Mouse (Mus musculus) lung, postnatal 36 days (tissue): ENCODE measurements around the gene Phf10.
A peak's percentile ranks its signal among the peaks of the same experiment; 100 is the strongest.
"Not testable (repeated sequence)": the region's sequence is repeated elsewhere in the genome, so short reads cannot be mapped to it uniquely, and the experiment has no call there.

ENCODE experiments used
- DNase-seq: peaks from one replicate; pipeline ENCODE4 v3.0.0; 2022; ENCODE audit warnings: mixed read lengths

Phf10 gene

GRCm38 (mm10) chr17:14960951-14961556 is at the start of gene Phf10:
Phf10 (minus strand) TSS chr17:14961273.
- peak; percentile 13 for DNase-seq

GRCm38 (mm10) chr17:15009706-15010413 is 48.8 kb upstream of the Phf10 start, which contains the start of gene Gm3435:
Gm3435 (plus strand) TSS chr17:15010176.
- not testable (repeated sequence) for DNase-seq

DNA sequence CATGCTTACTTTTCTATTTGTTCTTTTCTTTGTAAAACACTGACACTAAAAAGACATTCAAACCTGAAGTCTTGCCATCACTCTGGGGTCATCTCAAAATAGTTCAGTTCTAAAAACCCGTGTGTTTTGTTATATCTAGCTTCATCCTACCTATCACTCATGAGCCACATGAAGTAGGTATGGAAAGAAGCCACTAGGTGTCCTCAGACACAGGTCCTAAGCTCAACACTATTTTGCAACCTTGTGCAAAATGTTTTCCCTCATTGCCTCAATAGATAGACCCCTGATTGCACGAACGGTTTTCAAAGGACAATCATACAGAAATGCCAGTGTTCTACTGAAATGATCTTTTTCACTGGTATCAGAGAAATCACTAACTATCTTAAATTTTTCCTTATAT is 48.0 kb upstream of the Phf10 start:
- not testable (repeated sequence) for DNase-seq

DNA sequence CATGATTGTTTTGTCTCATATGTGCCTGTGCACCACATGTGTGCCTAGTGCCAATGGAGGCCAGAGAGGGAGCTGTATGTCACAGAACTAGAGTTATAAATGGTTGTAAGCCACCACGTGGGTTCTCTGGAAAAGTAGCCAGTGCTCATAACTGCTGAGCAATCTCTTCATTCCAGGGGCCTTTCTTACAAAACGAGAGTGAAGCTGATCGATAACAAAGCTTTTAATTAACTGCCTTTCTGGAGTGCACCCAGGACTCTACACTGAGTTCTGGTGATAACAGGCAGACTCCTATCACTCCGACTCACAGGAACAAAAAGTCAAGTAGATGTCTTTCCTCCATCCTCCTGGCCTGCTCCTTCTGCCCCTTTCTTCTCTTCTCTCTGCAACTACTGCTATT is 39.0 kb upstream of the Phf10 start:
- not testable (repeated sequence) for DNase-seq

DNA sequence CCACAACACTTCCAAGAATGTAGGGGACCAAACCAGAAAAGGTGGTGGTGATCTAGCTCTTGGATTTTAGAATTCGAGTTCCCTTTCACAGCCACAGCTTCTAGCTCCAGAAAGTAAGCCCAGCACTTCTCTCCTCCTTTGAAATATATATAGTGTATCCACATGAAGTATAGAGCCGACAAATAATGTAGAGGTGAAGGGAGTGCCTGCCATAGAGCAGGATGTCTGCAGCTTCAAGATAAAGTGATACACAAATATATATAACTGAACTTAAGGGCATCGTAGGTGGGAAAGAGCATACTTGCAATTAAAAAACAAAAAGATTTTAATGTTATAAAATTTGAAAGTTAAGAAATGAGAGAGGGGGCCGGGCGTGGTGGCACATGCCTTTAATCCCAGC is 33.1 kb upstream of the Phf10 start:
- DNase-seq = not testable (repeated sequence)

DNA sequence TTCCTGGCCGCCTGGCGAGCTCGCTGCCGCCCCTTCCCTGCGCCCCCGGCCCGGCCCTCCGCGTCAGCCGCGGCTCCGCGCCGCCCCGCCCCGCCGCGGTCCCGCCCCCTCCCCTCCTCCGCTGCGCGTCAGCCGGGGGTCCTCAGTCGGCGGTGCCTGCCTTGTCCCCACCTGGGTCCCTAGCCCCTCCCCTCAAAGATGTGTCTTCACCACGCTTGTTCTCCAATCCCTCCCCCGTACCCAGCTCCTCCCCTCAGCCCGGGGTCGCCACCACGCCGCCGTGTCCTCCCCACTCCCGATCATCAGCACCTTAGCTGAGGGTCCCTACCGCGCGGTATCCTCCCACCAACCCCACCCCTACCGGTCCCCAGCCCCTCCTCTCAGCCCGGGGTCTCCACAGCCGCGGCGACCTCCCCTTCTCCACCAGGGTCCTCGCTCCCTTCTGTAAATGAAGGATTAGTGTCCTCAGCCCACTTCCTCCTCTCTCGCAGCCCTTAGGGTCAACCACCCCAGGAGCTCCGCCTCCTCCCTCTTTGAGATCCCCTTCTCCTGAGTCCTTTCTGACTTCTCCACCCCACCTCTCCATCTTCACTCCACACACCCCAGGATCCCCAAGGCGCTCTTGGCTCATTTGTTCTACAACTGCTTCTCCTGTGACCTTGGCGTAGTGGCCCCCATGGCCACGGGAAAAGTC is 32.2 kb upstream of the Phf10 start:
- not testable (repeated sequence) for DNase-seq

GRCm38 (mm10) chr17:14992522-14993138 is 31.6 kb upstream of the Phf10 start:
- DNase-seq = not testable (repeated sequence)

GRCm38 (mm10) chr17:14990116-14990702 is 29.1 kb upstream of the Phf10 start:
- DNase-seq = not testable (repeated sequence)

DNA sequence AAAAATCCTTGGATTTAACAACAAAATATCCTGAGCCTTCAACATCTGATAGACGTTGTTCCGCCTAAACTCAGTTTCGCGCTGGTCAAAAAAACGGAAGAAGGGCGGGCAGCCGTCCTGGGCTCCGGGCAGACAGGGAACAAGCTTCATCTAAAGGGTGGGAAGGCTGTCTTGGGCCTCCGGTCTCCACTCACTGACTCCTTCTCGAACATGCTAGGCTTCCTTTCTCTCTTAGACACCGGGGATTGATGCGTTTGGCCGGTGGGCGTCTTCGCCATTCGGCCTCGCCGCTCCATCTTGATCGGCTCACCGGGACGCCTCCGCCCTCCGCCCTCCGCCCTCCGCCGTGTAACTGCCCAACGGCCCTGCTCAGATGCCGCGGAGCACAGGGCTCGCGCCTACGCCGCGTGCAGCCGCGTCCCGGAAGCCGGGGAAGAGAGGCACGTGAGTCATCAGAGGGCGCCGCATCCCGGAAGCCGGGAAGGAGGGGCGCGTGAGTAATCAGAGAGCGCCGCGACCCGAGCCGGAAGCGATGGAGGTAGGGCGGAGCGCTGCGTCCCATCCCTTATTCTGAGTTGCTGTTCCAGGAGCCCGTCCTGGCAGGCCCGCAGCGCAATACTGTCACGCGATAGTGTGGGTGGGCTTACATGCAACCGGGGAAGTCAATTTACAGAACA is 17.4 kb upstream of the Phf10 start, which contains the start of the genes 9030025P20Rik and Gm3417:
9030025P20Rik (plus strand) TSS at position 107 of the 677 bp plus-strand sequence.
Gm3417 (minus strand) TSS at position 429 of the 677 bp plus-strand sequence.
- DNase-seq = not testable (repeated sequence)

DNA sequence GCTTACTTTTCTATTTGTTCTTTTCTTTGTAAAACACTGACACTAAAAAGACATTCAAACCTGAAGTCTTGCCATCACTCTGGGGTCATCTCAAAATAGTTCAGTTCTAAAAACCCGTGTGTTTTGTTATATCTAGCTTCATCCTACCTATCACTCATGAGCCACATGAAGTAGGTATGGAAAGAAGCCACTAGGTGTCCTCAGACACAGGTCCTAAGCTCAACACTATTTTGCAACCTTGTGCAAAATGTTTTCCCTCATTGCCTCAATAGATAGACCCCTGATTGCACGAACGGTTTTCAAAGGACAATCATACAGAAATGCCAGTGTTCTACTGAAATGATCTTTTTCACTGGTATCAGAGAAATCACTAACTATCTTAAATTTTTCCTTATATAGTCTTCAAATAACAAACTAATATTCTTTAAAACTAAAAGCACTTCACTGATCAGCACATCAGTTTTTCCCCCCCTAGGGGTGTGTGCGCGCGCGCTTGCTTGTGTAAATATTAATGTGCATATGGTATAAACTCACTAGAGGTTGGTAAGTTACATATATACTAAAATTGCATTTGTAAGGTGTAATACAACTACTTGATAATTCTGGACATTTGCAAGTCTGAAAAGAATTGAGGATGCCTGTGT is 16.8 kb upstream of the Phf10 start:
- DNase-seq = not testable (repeated sequence)

GRCm38 (mm10) chr17:14968373-14968913 is 7.4 kb upstream of the Phf10 start:
- not testable (repeated sequence) for DNase-seq

DNA sequence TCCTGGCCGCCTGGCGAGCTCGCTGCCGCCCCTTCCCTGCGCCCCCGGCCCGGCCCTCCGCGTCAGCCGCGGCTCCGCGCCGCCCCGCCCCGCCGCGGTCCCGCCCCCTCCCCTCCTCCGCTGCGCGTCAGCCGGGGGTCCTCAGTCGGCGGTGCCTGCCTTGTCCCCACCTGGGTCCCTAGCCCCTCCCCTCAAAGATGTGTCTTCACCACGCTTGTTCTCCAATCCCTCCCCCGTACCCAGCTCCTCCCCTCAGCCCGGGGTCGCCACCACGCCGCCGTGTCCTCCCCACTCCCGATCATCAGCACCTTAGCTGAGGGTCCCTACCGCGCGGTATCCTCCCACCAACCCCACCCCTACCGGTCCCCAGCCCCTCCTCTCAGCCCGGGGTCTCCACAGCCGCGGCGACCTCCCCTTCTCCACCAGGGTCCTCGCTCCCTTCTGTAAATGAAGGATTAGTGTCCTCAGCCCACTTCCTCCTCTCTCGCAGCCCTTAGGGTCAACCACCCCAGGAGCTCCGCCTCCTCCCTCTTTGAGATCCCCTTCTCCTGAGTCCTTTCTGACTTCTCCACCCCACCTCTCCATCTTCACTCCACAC is 583 bp upstream of the Phf10 start:
- DNase-seq = not testable (repeated sequence)

GRCm38 (mm10) chr17:14960520-14960919 is 553 bp downstream of the Phf10 start:
- DNase-seq = no peak

DNA sequence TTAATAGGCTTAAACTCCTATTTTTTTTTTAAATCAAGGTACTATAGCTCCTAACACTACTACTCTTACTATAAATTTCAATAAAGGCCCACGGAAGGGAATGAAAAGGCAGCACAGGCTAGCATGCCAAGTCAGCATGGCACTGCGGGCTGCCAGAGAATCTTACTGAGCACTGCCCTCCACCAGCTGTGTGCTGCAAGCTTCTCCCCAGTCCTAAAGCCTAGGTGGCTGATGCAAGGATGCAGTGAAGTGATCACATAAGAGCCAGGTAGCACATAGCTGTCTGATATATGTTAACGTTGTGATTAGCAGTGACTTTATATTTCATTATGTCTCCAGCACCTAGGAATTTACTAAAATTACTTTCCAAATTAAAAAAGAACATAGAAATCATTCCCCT is 1.1 kb downstream of the Phf10 start:
- DNase-seq = no peak

DNA sequence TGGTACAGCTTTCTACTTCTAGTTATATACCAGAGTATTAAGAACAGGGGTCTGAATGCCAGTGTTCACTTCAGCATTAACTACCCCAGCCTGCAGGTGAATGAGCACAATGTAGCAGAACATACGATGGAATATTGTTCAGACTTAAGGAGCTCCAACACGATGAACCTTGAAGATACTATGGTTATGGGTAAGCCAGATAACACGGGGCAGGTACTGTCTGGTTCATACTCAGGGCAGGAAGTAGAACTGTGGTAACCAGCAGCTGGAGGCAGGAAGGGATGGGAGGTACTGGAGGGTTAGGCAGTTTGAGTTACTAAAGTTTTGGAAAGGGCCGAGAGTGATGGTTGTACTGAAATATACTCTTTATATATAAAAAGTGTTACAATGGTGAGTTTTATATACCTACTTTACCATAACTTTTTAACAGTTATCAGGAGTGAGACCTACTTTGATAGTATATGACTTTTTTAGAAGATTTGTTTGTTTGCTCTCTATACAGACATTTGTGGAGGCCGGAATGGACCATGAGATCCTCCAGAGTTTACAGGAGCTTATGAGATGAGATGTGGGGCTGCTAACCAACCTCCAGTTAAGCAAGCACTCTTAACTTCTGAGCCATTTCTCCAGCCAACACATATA is 2.3 kb downstream of the Phf10 start:
- no peak for DNase-seq

DNA sequence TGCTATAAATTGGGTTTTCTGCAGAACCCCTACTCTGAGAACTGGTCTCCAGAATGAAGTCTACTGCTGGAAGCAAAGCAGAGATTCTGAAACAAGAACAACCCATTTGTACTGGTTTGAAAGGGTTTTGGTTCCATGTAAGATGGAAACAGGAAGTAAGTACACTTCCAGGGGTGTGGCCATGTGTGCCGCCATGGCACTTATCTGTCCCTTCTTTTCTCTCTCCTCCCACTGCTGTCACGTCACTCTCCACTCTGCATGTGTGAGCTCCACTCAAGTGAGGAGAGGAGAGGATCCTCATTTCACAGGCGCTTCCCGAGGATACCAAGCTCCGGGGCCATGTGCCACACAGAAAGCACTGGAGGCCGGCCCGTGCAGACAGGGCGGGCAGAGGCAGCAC is 7.6 kb downstream of the Phf10 start:
- DNase-seq = peak; percentile 26

- no peak for DNase-seq
Observed at GRCm38 (mm10) chr17:14949161-14949827, 11.8 kb downstream of the Phf10 start.

GRCm38 (mm10) chr17:14944551-14944950 is 16.5 kb downstream of the Phf10 start:
- DNase-seq = no peak

DNA sequence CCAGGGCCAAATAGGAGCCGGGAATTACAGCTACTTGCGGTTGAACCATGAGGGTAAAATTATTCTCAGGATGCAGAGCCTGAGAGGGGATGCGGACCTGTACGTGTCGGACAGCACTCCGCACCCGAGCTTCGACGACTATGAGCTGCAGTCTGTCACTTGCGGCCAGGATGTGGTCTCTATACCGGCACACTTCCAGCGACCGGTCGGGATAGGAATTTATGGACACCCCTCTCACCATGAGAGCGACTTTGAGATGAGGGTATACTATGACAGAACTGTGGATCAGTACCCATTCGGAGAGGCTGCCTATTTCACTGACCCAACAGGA is 17.4 kb downstream of the Phf10 start:
- DNase-seq = no peak
